Mouse (Mus musculus) bone marrow macrophage, adult 2 months (primary cell): ENCODE data around the gene Megf6.

Source experiments
- CTCF ChIP-seq: IDR thresholded peaks from 2 replicates; pipeline ENCODE4 v1.5.1; 2012; ENCODE audit warnings: low read depth, mild to moderate bottlenecking, low read length, moderate library complexity
- POLR2A ChIP-seq: IDR thresholded peaks from 2 replicates; pipeline ENCODE4 v1.6.1; 2012; ENCODE audit warnings: mild to moderate bottlenecking, low read depth, low read length, borderline replicate concordance

GRCm38 (mm10) chr4:154186002-154186537 lies 15.5 kb downstream of the Megf6 start:
- TF ChIP-seq CTCF (no peak), POLR2A (no peak)
